Mouse (Mus musculus): ENCODE results near the gene Rnf212.

DNA sequence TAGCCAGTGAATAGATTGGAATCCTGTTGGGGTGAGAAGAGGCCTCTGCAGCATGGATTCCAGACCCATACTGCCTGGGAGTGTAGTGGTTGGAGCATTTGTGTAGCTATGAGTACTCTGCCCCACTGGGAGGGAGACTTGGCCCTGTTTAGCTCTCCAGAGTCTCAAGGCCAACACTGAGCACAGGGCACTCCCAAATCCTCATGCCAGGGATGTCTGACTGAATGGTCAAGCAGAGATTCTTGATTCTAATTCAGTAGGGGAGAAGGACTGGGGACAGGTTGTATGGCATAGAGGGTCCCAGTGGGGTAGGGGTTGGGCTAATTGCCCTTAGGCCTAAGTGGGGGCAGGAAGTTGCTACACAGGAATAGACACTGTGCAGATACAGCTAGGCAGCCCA is 61.1 kb downstream of the Rnf212 start:
- TF ChIP-seq CTCF (IDR thresholded peaks at IDR 0.05; ENCODE audit: insufficient read depth, low read length) (no peak), POLR2A (IDR thresholded peaks at IDR 0.05; ENCODE audit: borderline replicate concordance, extremely low read depth, low read depth, low read length) (no peak)

All from lung, adult 2 months (tissue).